Mouse (Mus musculus) embryonic fibroblast, embryonic 13.5 days (primary cell): ENCODE results near the gene Pgpep1.
A peak's percentile ranks its signal among the peaks of the same experiment; 100 is the strongest.

Experiments
- CTCF ChIP-seq: IDR thresholded peaks from 2 replicates; pipeline ENCODE4 v1.5.1; 2011; ENCODE audit warnings: mild to moderate bottlenecking, control low read depth, low read length, moderate library complexity, borderline replicate concordance; ENCODE audit not compliant: insufficient read depth
- POLR2A ChIP-seq: IDR thresholded peaks from 2 replicates; pipeline ENCODE4 v1.6.1; 2011; ENCODE audit warnings: low read depth, mild to moderate bottlenecking, control low read depth, low read length, moderate library complexity

GRCm38 (mm10) chr8:70631436-70631835, 28.8 kb downstream of the Pgpep1 start:
- TF ChIP-seq POLR2A (peak; percentile 80), CTCF (no peak)
